Mouse (Mus musculus) liver, adult 2 months (tissue): ENCODE measurements at regions not wholly inside any gene's neighbourhood (a gene's known extent, or its start where the extent isn't known, plus 50 kb on each side); places are given as distances from the start of the nearest gene placed in this dataset.

Experiments
- CTCF ChIP-seq: fragments of 200-500 bp; IDR thresholded peaks from 2 replicates; pipeline ENCODE4 v1.5.1; 2011; ENCODE audit warnings: low read depth, low read length, control low read depth
- POLR2A ChIP-seq: fragments of 200-500 bp; IDR thresholded peaks from 2 replicates; pipeline ENCODE4 v1.6.1; 2011; ENCODE audit warnings: low read length, control low read depth; ENCODE audit not compliant: insufficient read depth; ENCODE audit errors: extremely low read depth

GRCm38 (mm10) chr19:49958517-49958916 lies 719.9 kb downstream of the Sorcs1 start:
- TF ChIP-seq CTCF (no peak), POLR2A (no peak)
